Mouse (Mus musculus) kidney, postnatal 14 days (tissue): ENCODE results near the gene Sccpdh.
"Not testable (repeated sequence)": the region's sequence is repeated elsewhere in the genome, so short reads cannot be mapped to it uniquely, and the experiment has no call there.

Experiments used
- DNase-seq: peaks from one replicate; pipeline ENCODE4 v3.0.0; 2022; ENCODE audit warnings: mixed read lengths

Sccpdh gene

GRCm38 (mm10) chr1:179668013-179668805 is at the start of gene Sccpdh:
TSS of gene Sccpdh (plus strand) at chr1:179668210.
- peak; percentile 94 for DNase-seq

- no peak for DNase-seq
Observed at GRCm38 (mm10) chr1:179622665-179623064, 45.3 kb upstream of the Sccpdh start.

GRCm38 (mm10) chr1:179623657-179624056 is 44.4 kb upstream of the Sccpdh start:
- peak; percentile 32 for DNase-seq

GRCm38 (mm10) chr1:179624354-179624753 is 43.7 kb upstream of the Sccpdh start:
- peak; percentile 68 for DNase-seq

GRCm38 (mm10) chr1:179627855-179628254 is 40.2 kb upstream of the Sccpdh start:
- DNase-seq = no peak

GRCm38 (mm10) chr1:179628438-179629106 is 39.4 kb upstream of the Sccpdh start:
- DNase-seq = no peak

GRCm38 (mm10) chr1:179629276-179629675 is 38.7 kb upstream of the Sccpdh start:
- DNase-seq = no peak

GRCm38 (mm10) chr1:179632746-179633413 is 35.1 kb upstream of the Sccpdh start:
- DNase-seq = no peak

GRCm38 (mm10) chr1:179633414-179633752 is 34.6 kb upstream of the Sccpdh start:
- DNase-seq = peak; percentile 28

- no peak for DNase-seq
Observed at GRCm38 (mm10) chr1:179634159-179634558, 33.9 kb upstream of the Sccpdh start.

GRCm38 (mm10) chr1:179642726-179643125 is 25.3 kb upstream of the Sccpdh start:
- no peak for DNase-seq

- no peak for DNase-seq
Observed at GRCm38 (mm10) chr1:179644151-179644550, 23.9 kb upstream of the Sccpdh start.

GRCm38 (mm10) chr1:179645101-179645979 is 22.7 kb upstream of the Sccpdh start:
- DNase-seq = peak; percentile 81

- no peak for DNase-seq
Observed at GRCm38 (mm10) chr1:179645980-179646268, 22.1 kb upstream of the Sccpdh start.

- not testable (repeated sequence) for DNase-seq
Observed at GRCm38 (mm10) chr1:179648678-179649077, 19.3 kb upstream of the Sccpdh start.

- DNase-seq = no peak
Observed at GRCm38 (mm10) chr1:179649324-179649723, 18.7 kb upstream of the Sccpdh start.

- no peak for DNase-seq
Observed at GRCm38 (mm10) chr1:179650284-179650683, 17.7 kb upstream of the Sccpdh start.

GRCm38 (mm10) chr1:179651224-179651623 is 16.8 kb upstream of the Sccpdh start:
- no peak for DNase-seq

GRCm38 (mm10) chr1:179663065-179663464 is 4.9 kb upstream of the Sccpdh start:
- no peak for DNase-seq

- DNase-seq = no peak
Observed at GRCm38 (mm10) chr1:179664309-179664930, 3.6 kb upstream of the Sccpdh start.

GRCm38 (mm10) chr1:179666971-179667370 is 1.0 kb upstream of the Sccpdh start:
- no peak for DNase-seq

- no peak for DNase-seq
Observed at GRCm38 (mm10) chr1:179667450-179667849, 560 bp upstream of the Sccpdh start.
